Mouse (Mus musculus): Measurements from ENCODE around the gene Htr6. TPM values are rescaled to one million over a fixed set of nuclear protein-coding genes. Genes with fewer than 3 reads are reported as not detected.

Htr6 gene
- polyA plus RNA-seq, 1 experiment, result not detected

DNA sequence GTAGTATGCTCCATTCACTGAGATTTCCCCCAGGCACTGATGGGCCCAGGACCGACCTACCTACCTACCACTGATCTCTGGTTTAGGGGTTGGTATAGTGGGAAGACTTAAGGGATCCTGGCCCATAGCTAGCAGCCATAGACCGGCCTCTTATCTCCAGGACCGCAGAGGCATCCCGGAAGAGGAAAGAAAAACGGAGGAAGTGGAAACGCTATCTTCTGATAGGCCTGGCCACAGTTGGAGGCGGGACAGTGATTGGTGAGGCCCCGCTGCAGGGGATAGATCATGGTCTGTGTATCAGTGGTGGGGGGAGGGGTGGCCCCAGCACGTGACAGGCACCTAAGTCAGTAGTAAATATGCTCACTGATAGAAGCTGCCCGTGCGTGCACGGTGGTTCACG is 56.0 kb downstream of the Htr6 start:
- Histone ChIP-seq H3K4me3 (replicated peaks) (no peak overlapping the region), H3K27me3 (replicated peaks) (peaks cover 12% of the 10 kb centered on the region), H3K4me1 (peaks cover 4% of the 10 kb centered on the region), H3K36me3 (replicated peaks; ENCODE audit: low read length) (peaks cover 6% of the 10 kb centered on the region), H3K9me3 (peaks cover 4% of the 10 kb centered on the region)
- no peak for TF ChIP-seq FLI1 (IDR thresholded peaks at IDR 0.05; ENCODE audit: low read length)
- TF ChIP-seq GATA1 (IDR thresholded peaks at IDR 0.05; ENCODE audit: borderline replicate concordance, low read length), result no peak

DNA sequence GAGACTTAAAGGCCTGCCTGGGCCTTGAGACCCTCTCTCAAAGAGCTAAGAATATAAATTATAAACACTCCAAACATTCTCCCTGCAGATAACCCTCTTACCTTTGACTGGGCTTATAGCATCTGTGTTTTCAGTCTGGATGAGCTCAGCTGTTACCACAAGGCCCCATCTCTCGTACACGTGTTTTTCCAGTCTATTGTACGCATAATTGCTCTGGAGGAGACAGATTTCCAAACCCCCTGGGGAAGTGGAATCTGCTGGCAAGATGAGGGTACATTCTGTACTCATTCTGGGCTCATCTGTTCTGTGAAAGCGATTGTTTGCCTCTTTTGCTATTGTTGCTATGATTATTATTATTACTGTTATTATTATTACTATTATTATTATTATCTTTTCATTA is 56.4 kb downstream of the Htr6 start:
- TF ChIP-seq GATA1 (IDR thresholded peaks at IDR 0.05; ENCODE audit: borderline replicate concordance, low read length), result no peak

DNA sequence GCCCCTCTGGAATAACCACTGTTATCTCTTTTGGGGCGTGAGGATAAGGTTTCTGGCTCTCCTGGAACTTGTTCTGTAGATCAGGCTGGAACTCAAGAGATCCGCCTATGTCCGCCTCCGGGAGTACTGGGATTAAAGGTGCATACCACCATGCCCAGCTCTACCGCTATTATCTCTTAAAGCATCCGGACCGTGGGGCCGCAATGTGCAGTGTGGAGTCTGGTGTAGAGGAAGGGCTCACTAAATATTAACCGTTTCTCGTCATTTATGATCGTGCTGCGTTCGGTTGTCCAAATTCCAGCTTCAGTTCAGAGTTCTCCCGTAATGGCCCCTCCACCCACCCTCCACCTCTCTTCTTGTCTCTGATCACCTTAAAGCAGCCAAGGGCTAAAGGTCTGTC is 57.0 kb downstream of the Htr6 start:
- no peak for TF ChIP-seq FLI1 (IDR thresholded peaks at IDR 0.05; ENCODE audit: low read length)
- Histone ChIP-seq H3K4me1 (peaks cover 4% of the 10 kb centered on the region), H3K4me3 (replicated peaks) (no peak overlapping the region), H3K36me3 (replicated peaks; ENCODE audit: low read length) (peaks cover 6% of the 10 kb centered on the region), H3K9me3 (peaks cover 11% of the 10 kb centered on the region), H3K27me3 (replicated peaks) (peaks cover 13% of the 10 kb centered on the region)

More for the DNA sequence above, 56.4 kb downstream of the Htr6 start:
- peaks cover 9% of the 10 kb centered on the region for H3K9me3 ChIP-seq
- peaks cover 6% of the 10 kb centered on the region for H3K36me3 ChIP-seq (replicated peaks; ENCODE audit: low read length)
- H3K4me3 ChIP-seq (replicated peaks), result no peak overlapping the region
- peaks cover 12% of the 10 kb centered on the region for H3K27me3 ChIP-seq (replicated peaks)
- H3K4me1 ChIP-seq, result peaks cover 4% of the 10 kb centered on the region

DNA sequence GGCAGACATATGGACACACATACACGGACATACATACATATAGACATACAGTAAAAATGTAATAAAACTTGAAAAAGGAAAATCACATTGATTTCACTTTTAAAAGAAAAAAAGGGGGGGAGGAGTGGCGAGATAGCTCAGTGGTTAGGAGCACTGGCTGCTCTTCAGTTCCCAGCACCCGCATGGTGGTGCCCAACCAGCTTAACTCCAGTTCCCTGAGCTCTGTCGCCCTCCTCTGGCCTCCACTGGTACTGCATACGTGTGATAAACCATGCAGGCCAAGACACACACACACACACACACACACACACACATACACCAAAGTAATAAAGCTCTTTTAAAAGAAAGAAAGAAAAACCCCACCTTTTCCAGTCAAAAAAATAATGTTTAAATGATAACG is 60.6 kb downstream of the Htr6 start:
- Histone ChIP-seq H3K4me1 (peaks cover 4% of the 10 kb centered on the region), H3K36me3 (replicated peaks; ENCODE audit: low read length) (no peaks in the 10 kb centered on the region), H3K27me3 (replicated peaks) (peaks cover 8% of the 10 kb centered on the region), H3K4me3 (replicated peaks) (no peak overlapping the region), H3K9me3 (peaks cover 11% of the 10 kb centered on the region)
- TF ChIP-seq FLI1 (IDR thresholded peaks at IDR 0.05; ENCODE audit: low read length) (no peak), GATA1 (IDR thresholded peaks at IDR 0.05; ENCODE audit: borderline replicate concordance, low read length) (no peak)

DNA sequence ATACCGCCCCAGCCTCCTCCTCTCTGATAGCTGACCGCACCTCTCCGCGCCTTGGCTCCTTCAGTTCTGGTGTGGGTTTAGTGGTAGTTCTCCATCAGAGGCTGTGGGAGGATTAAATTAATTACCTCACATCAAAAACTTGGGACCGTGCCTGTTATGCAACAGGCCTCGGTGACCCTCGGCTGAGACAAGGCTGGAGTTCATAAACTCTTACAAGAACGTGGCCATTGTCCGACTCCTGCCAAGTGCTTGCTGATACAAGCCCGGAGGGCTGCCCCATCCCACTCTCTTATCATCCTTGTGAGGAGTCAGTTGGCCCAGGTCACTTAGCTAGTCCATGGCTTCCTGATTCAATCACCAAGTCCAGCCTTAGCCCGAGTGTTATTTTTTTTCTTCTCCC is 62.1 kb downstream of the Htr6 start:
- H3K9me3 ChIP-seq, result peaks cover 11% of the 10 kb centered on the region
- no peak overlapping the region for H3K4me3 ChIP-seq (replicated peaks)
- H3K27me3 ChIP-seq (replicated peaks), result peaks cover 10% of the 10 kb centered on the region
- H3K4me1 ChIP-seq, result no peaks in the 10 kb centered on the region
- no peaks in the 10 kb centered on the region for H3K36me3 ChIP-seq (replicated peaks; ENCODE audit: low read length)
- no peak for TF ChIP-seq GATA1 (IDR thresholded peaks at IDR 0.05; ENCODE audit: borderline replicate concordance, low read length)
- TF ChIP-seq FLI1 (IDR thresholded peaks at IDR 0.05; ENCODE audit: low read length), result no peak

DNA sequence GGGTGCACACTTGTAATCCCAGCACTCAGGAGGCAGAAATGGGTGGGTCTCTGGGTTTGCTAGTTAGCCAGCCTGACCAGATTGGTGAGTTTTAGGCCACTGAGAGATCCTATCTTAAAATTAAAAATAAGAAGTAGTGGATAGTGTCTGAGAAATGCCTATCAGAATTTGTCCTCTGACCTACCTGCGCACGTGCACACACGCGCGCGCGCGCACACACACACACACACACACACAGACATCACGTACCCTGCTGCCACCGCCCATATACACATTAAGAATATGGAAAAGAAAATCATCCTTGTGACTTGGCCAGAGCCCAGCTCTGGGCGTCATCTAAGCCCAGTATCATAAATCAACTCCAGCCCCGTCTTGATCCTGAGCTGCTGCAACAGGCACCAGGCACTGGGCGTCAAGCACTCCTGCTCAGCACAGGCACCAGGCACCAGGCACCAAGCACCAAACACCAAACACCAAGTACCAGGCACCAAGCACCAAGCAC is 64.1 kb downstream of the Htr6 start:
- Histone ChIP-seq H3K4me1 (no peaks in the 10 kb centered on the region), H3K4me3 (replicated peaks) (no peak overlapping the region), H3K27me3 (replicated peaks) (peaks cover 14% of the 10 kb centered on the region), H3K9me3 (peaks cover 11% of the 10 kb centered on the region), H3K36me3 (replicated peaks; ENCODE audit: low read length) (no peaks in the 10 kb centered on the region)
- TF ChIP-seq FLI1 (IDR thresholded peaks at IDR 0.05; ENCODE audit: low read length) (no peak), GATA1 (IDR thresholded peaks at IDR 0.05; ENCODE audit: borderline replicate concordance, low read length) (no peak)

Other genes starting within 250 kb of the Htr6 start
- not detected in 2 replicates for gene Pla2g5, start 212.1 kb downstream of the Htr6 start, polyA plus RNA-seq (2012; ENCODE audit: insufficient read depth, low replicate concordance)
- not detected in 2 replicates for gene Gm13030, start 201.6 kb downstream of the Htr6 start, polyA plus RNA-seq (2012; ENCODE audit: insufficient read depth, low replicate concordance)
- gene Pla2g2e, start 197.6 kb downstream of the Htr6 start, polyA plus RNA-seq (2012; ENCODE audit: insufficient read depth, low replicate concordance), result 0.82 TPM in 1 of 2 replicates, not detected in the other
- 1.4 and 1.7 TPM in 2 replicates for gene Otud3, start 161.6 kb downstream of the Htr6 start, polyA plus RNA-seq (2012; ENCODE audit: insufficient read depth, low replicate concordance)
- not detected in 2 replicates for gene Rnf186, start 108.5 kb downstream of the Htr6 start, polyA plus RNA-seq (2012; ENCODE audit: insufficient read depth, low replicate concordance)
- gene Tmco4, start 102.7 kb downstream of the Htr6 start, polyA plus RNA-seq (2012; ENCODE audit: insufficient read depth, low replicate concordance), result 0.99 and 3.2 TPM in 2 replicates
- gene Nbl1, start 17.4 kb upstream of the Htr6 start, polyA plus RNA-seq (2012; ENCODE audit: insufficient read depth, low replicate concordance), result 0.47 TPM in 1 of 2 replicates, not detected in the other
- gene Minos1, start 55.5 kb upstream of the Htr6 start, polyA plus RNA-seq (2012; ENCODE audit: insufficient read depth, low replicate concordance), result 1.3 and 27.4 TPM in 2 replicates
- gene Capzb, start 117.3 kb upstream of the Htr6 start, polyA plus RNA-seq (2012; ENCODE audit: insufficient read depth, low replicate concordance), result 104 and 238 TPM in 2 replicates
- gene Pqlc2, start 235.1 kb upstream of the Htr6 start, polyA plus RNA-seq (2012; ENCODE audit: insufficient read depth, low replicate concordance), result 26.5 and 33.4 TPM in 2 replicates
- gene Akr7a5, start 235.2 kb upstream of the Htr6 start, polyA plus RNA-seq (2012; ENCODE audit: insufficient read depth, low replicate concordance), result 35.7 and 43.6 TPM in 2 replicates

Measured in megakaryocyte, embryonic 14.5 days (primary cell).